Mouse (Mus musculus) cerebellum, postnatal 4 days (tissue): ENCODE data around the gene Trpm3.
A peak's percentile ranks its signal among the peaks of the same experiment; 100 is the strongest.
"Not testable (repeated sequence)": the region's sequence is repeated elsewhere in the genome, so short reads cannot be mapped to it uniquely, and the experiment has no call there.

Experiments used
- DNase-seq, 2 experiments: peaks; one replicate each; pipeline ENCODE4 v3.0.0; 2022; ENCODE audit warnings: low spot score in 2 of 2, mixed read lengths in 1 of 2

Trpm3 gene

DNA sequence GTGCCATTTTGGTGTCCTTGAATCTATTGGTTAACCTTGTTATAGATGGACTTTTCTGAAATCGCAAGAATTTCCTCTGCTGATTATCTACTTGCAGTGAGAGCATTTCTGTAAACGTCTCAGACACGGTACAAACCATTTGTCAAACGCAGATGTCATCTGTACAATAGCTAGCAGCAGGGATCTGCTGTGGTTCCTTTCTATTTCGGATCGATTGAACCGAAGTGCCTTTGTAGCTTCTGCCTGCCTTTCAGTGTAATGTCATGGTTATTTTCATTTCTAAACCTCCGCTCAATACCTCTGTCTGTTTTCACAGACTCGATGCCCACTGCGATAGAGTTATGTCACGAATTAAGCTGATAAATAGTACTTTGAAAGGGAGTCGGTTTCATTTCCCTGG lies 708.9 kb downstream of the Trpm3 start:
- DNase-seq: no peak

- DNase-seq: no peak
These were observed 709.4 kb downstream of the Trpm3 start for GRCm38 (mm10) chr19:22848251-22848650.

DNA sequence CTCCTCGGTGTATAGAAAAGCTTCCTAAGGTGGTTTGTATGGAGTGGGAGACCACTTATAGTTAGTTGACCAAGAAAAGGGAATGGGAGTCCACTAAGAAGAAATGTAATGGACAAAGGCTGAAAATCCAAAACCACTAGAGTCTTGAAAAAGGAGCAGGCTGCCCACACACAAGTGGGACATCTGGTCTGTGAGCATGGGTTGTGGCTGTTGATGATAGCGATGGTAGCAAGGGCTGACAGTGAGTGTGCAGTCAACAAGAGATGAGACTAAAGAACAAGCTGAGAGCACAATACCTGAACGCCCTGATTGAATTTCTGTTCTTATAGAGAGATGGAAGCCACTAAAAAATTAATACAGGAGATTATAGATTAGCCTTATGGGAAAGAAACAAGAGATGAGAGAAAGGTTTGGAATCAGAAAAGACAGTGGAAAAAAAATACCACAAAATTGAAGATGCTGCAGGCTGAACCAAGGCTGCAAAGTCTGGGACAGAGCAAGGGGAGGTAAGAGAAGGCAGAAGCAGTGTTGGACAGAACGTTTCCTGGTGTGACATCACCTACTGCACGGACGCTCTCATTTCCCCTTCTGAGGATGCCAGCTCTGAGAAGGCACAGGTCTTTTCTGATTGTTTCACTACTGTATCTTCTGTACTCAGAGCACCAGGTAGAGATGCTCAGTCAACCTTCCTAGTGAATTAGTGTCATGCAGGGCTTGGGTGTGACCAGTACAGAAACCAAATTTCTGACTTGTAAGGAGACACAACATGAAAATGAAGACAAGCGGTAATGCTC lies 710.1 kb downstream of the Trpm3 start:
- no peak for DNase-seq

DNA sequence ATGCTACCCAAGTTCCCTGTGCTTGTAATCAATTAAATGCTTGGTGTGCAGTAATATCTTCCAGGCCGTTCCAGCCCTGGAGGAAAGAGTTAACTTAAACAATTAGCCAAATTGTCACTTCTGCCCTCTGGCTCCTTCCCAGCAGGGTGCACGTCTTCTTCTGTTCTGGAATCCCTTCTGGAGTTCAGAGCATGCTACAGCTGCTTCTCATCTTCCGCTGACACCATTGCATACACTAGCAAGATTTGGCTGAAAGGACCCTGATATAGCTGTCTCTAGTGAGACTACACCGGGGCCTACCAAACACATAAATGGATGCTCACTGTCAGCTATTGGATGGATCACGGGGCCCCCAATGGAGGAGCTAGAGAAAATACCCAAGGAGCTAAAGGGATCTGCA lies 712.6 kb downstream of the Trpm3 start:
- not testable (repeated sequence) for DNase-seq

DNA sequence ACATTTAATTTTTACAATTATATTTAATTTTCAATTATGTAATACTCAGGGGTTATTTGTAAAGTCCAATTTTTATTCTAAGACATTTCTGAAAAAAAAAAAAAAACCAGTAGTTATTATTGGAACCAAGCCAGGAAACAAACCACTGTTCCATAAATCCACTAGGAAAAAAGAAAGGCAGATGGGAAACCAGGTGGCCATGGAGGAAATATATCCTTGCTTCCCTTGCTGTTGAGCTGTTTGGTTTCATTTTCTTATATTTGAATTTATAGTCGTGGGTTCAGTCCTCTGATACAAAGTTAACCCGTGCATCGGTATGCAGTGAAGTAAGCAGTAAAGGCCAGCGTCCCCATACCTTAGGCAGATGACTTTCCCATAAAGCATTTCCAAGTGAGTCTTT lies 720.8 kb downstream of the Trpm3 start:
- no peak for DNase-seq

DNA sequence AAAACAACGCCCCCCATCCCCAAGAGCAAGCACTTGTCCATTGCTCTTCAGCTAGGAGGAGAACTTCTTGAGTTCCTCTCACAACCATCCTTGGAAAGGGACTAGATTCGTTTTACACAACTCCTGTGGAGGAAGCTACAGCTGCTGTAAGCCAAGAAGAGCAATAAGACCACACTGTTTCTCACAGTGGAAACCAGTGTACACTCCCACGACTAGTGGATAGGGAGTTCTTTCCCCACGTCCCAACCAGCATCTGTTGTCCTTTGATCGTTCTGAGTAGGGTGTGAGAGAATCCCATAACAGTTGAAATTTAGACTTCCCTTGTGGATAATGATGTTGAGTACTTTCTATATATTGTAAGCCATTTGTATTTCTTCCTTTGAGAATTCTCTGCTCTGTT lies 728.6 kb downstream of the Trpm3 start:
- DNase-seq: no peak

GRCm38 (mm10) chr19:22869853-22870252 lies 731.0 kb downstream of the Trpm3 start:
- no peak for DNase-seq

GRCm38 (mm10) chr19:22872456-22872855 lies 733.6 kb downstream of the Trpm3 start:
- no peak for DNase-seq

GRCm38 (mm10) chr19:22880199-22880598 lies 741.4 kb downstream of the Trpm3 start:
- DNase-seq: no peak

GRCm38 (mm10) chr19:22882670-22883111 lies 743.8 kb downstream of the Trpm3 start:
- no peak for DNase-seq

DNA sequence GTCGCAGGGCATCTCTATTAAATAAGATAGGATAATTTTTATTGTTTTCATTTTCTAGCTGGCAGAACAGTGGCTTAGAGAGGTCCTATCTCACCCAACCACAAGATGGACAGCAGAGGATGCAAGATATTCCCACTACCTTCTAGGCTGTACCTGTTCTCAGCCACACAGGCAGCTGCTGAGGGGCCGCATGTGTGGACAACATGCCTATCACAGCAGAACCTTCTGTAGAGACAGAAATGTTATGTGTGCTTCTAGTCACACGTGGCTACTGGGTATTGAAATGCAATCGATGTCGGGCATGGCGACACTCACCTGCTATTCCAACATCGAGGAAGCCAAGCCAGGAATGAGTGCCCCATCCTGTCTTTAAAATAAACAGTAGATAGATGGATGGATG lies 744.3 kb downstream of the Trpm3 start:
- no peak for DNase-seq

GRCm38 (mm10) chr19:22883744-22884317 lies 745.0 kb downstream of the Trpm3 start:
- peak in 1 of 2 experiments; percentile 59 for DNase-seq

DNA sequence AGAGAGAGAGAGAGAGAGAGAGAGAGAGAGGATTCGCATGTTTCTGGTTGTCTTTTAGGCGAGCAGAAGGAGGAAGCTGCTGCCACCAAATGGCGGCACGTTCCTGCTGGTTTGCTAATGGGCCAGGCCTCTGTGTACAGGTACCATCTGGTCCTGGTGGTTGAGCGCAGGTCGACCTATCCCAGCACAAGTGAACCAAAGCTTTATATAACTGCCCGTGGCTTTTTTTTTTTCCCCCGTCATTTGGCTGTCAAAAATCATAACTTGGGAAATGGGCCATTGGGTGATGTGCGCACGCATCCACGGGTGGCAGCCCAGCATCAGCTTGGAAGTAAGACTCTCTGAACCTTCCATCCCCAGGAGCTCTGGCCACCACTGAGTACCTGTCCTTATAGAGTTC lies 745.5 kb downstream of the Trpm3 start:
- DNase-seq: peak in 1 of 2 experiments; percentile 38

DNA sequence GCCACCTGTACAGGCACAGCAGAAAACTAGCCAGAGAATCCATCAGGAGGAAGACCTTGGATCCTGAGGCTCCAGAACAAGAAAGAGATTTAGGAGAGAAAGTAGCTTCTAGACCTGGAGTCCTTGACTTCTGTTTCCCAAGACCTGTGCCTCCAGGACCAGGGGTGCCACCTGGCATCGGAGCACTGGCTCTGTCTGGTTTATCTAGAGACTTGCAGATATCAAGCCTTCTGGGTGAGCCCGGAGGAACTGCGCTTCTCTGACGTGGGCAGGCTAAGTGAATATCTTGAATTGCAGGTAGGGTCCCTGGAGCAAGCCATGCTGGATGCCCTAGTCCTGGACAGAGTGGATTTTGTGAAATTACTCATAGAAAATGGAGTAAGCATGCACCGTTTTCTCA lies 746.2 kb downstream of the Trpm3 start:
- DNase-seq: no peak

DNA sequence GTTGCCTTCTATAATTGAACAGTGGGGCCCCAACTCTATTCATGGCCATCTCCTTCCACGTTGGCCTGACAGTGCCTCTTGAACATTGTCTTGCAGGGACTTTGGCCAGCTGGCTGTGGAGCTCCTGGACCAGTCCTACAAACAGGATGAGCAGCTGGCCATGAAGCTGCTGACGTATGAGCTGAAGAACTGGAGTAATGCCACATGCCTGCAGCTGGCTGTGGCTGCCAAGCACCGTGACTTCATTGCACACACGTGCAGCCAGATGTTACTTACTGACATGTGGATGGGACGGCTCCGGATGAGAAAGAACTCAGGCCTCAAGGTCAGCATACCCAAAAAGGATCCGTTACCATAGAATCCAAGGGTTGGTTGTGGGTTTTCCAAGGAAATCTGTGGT lies 763.0 kb downstream of the Trpm3 start:
- DNase-seq: no peak

DNA sequence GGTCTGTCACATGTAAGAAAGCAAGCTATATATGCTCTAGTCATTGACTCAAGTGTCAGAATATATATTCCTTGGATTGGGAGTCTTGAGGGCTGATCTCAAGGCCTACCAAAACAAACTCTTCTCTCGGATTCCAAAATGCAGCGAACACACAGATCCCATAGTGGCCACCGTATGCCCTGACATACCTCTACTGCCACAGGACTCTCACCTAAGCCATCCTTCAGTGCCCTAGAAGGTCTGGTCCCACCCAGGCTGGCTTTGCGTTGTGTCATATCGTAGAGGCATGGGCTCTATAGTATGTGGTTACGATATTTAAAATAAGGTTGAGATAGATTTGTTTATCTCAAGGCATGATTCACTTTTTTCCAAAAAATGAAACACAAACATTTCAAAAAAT lies 763.5 kb downstream of the Trpm3 start:
- no peak for DNase-seq

GRCm38 (mm10) chr19:22905066-22905482 lies 766.2 kb downstream of the Trpm3 start:
- peak in 1 of 2 experiments; percentile 54 for DNase-seq

- no peak for DNase-seq
These were observed 771.8 kb downstream of the Trpm3 start for GRCm38 (mm10) chr19:22910686-22911085.

GRCm38 (mm10) chr19:22912971-22913370 lies 774.1 kb downstream of the Trpm3 start:
- DNase-seq: no peak

DNA sequence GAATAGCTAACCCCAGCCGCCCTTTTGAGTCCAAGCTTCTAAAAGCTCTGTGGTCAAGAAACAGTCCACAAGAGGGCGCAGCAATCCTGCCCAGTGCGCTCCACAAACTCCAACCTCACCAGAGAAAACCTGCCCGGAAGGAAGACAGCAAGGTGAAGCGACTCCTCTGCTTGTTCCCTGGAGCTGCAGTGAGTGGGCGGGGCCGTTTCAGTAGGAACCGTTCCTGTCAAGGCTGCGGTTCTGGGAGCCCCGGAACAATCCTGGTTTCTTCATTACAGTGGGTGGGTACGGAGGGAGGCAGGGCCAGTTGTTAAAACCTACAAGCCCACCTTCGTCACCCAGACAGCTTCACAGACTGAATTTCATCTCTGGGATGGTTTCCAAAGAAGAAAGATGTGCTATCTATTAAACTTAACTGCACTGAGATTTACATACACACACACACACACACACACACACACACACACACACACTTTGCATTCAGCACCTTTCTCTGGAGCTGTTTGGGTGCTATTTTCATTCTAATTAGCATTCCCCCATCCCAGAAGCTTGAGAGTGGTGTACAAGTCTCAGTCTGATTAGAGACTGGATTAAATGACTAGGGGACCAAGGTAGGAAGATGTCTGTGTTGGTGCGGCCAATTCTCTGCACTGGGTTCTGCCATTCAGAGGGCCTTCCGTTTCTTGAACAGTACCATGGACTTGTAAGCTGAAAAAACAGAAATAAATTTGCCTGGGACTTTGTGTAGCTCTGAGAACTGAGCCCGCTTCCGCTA lies 777.2 kb downstream of the Trpm3 start:
- DNase-seq: peak; percentile 69 to 88

- DNase-seq: peak; percentile 82 to 97
These were observed 777.9 kb downstream of the Trpm3 start for GRCm38 (mm10) chr19:22916643-22917344.

DNA sequence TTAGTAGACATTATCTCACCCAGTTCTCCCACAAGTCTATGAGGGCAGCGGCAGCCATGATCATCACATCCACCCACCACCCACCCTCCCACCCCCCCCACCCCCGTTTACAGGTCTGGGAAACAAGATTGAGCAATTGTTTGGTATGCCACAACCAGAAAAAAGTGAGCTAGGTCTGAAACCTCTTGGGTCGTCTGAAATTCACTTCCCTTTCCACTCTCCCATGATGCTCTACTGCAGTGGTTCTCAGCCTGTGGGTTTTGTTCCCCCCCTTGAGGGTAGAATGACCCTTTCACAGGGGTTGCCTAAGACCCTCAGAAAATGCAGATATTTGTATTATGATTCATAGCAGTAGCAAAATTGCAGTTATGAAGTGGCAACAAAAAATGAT lies 778.5 kb downstream of the Trpm3 start:
- DNase-seq: no peak
